Mouse (Mus musculus) heart, embryonic 12.5 days (tissue): ENCODE data around the gene Wdr59. TPM values are rescaled to one million over a fixed set of nuclear protein-coding genes. Genes with fewer than 3 reads are reported as not detected.
A peak's percentile ranks its signal among the peaks of the same experiment; 100 is the strongest.

ENCODE experiments used
- ATAC-seq: fragments of 200-750 bp; cut with Nextera tagmentation; 2 replicates; pipeline ENCODE4 v1.8.0; 2017; ENCODE audit warnings: moderate TSS enrichment, moderate library complexity; ENCODE audit not compliant: insufficient number of reproducible peaks, low FRiP score
- H3K27ac ChIP-seq: fragments of 300-500 bp; sonication (generic); 2 replicates; pipeline ENCODE4 v1.5.1; 2016; ENCODE audit warnings: mild to moderate bottlenecking, moderate library complexity; ENCODE audit not compliant: poor library complexity, severe bottlenecking
- H3K27me3 ChIP-seq: fragments of 300-500 bp; sonication (generic); replicated peaks from 2 replicates; pipeline ENCODE4 v1.6.1; 2016; ENCODE audit warnings: mild to moderate bottlenecking, moderate library complexity
- H3K36me3 ChIP-seq: fragments of 300-500 bp; sonication (generic); 2 replicates; pipeline ENCODE4 v1.6.1; 2016; ENCODE audit warnings: mild to moderate bottlenecking, moderate library complexity
- H3K4me1 ChIP-seq: fragments of 300-500 bp; sonication (generic); replicated peaks from 2 replicates; pipeline ENCODE4 v1.6.1; 2016; ENCODE audit warnings: mild to moderate bottlenecking
- H3K4me2 ChIP-seq: fragments of 300-500 bp; sonication (generic); 2 replicates; pipeline ENCODE4 v1.6.1; 2016; ENCODE audit warnings: mild to moderate bottlenecking, moderate library complexity
- H3K4me3 ChIP-seq: fragments of 300-500 bp; sonication (generic); 2 replicates; pipeline ENCODE4 v1.5.1; 2016; ENCODE audit warnings: mild to moderate bottlenecking
- H3K9ac ChIP-seq: fragments of 300-500 bp; sonication (generic); 2 replicates; pipeline ENCODE4 v1.6.1; 2016; ENCODE audit warnings: mild to moderate bottlenecking, moderate library complexity
- H3K9me3 ChIP-seq: fragments of 300-500 bp; sonication (generic); replicated peaks from 2 replicates; pipeline ENCODE4 v1.6.1; 2016; ENCODE audit warnings: mild to moderate bottlenecking, moderate library complexity
- WGBS: fragments of 180-500 bp; shearing (Covaris S2); methylation state at CpG from one replicate; pipeline ENCODE4 v1.1.7; 2016; 5-methylcytosine and 5-hydroxymethylcytosine counted together
- polyA plus RNA-seq: library from polyadenylated mRNA; unstranded; fragments of >200 nt; fragmentation: Nextera tagmentation; extraction: Ambion mirVana; gene quantifications from 2 replicates; pipeline ENCODE4 v1.2.1, GENCODE M21; 2016

Gene Wdr59
- polyA plus RNA-seq, 1 experiment from 2014 or later, result 4.7 TPM

- Histone ChIP-seq H3K9me3 (no peaks in the 10 kb centered on the region), H3K27ac (peak overlapping the region; percentile 64), H3K4me3 (no peak overlapping the region), H3K4me2 (peak overlapping the region; percentile 23; the same call in 1 of the 2 replicates), H3K27me3 (no peaks in the 10 kb centered on the region), H3K36me3 (peaks cover 4% of the 10 kb centered on the region), H3K4me1 (peaks cover 32% of the 10 kb centered on the region), H3K9ac (no peak overlapping the region)
- ATAC-seq, result peak; percentile 51; the same call in 1 of the 2 replicates
- 59% methylated on average over 18 of the region's 18 CpGs for WGBS
Observed at GRCm38 (mm10) chr8:111445558-111445957, 76.3 kb downstream of the Wdr59 start.

GRCm38 (mm10) chr8:111444245-111444644, 77.6 kb downstream of the Wdr59 start:
- ATAC-seq, result no peak
- Histone ChIP-seq H3K9me3 (no peaks in the 10 kb centered on the region), H3K4me3 (no peak overlapping the region), H3K36me3 (no peaks in the 10 kb centered on the region; the same call in 1 of the 2 replicates), H3K4me2 (no peak overlapping the region), H3K4me1 (peaks cover 25% of the 10 kb centered on the region), H3K27me3 (no peaks in the 10 kb centered on the region), H3K27ac (no peak overlapping the region), H3K9ac (no peak overlapping the region)
- WGBS, result 74% methylated on average over 4 of the region's 4 CpGs

- Histone ChIP-seq H3K27me3 (no peaks in the 10 kb centered on the region), H3K4me1 (0 out of 2 replicates have a peak, but pooled peaks cover 2% of the 10 kb centered on the region), H3K4me3 (no peak overlapping the region), H3K9ac (no peak overlapping the region), H3K9me3 (no peaks in the 10 kb centered on the region), H3K4me2 (no peak overlapping the region), H3K36me3 (no peaks in the 10 kb centered on the region), H3K27ac (no peak overlapping the region)
- no peak for ATAC-seq
- WGBS, result 21% methylated on average over 9 of the region's 9 CpGs
Observed at GRCm38 (mm10) chr8:111439189-111439588, 82.7 kb downstream of the Wdr59 start.

- H3K9me3 ChIP-seq, result no peaks in the 10 kb centered on the region
Observed at GRCm38 (mm10) chr8:111435071-111435828, 86.6 kb downstream of the Wdr59 start.

GRCm38 (mm10) chr8:111424646-111425045, 97.2 kb downstream of the Wdr59 start:
- Histone ChIP-seq H3K4me2 (no peak overlapping the region), H3K27me3 (no peaks in the 10 kb centered on the region), H3K9ac (no peak overlapping the region), H3K9me3 (no peaks in the 10 kb centered on the region), H3K4me1 (no peaks in the 10 kb centered on the region), H3K36me3 (no peaks in the 10 kb centered on the region), H3K27ac (no peak overlapping the region), H3K4me3 (no peak overlapping the region)
- 92% methylated on average over 9 of the region's 9 CpGs for WGBS
- ATAC-seq, result no peak

More at GRCm38 (mm10) chr8:111435071-111435828, 86.6 kb downstream of the Wdr59 start:
- H3K9ac ChIP-seq, result no peak overlapping the region
- H3K4me1 ChIP-seq, result no peaks in the 10 kb centered on the region
- H3K27me3 ChIP-seq, result no peaks in the 10 kb centered on the region
- H3K36me3 ChIP-seq, result no peaks in the 10 kb centered on the region
- no peak for ATAC-seq
- 61% methylated on average over 11 of the region's 11 CpGs for WGBS
- no peak overlapping the region for H3K27ac ChIP-seq
- no peak overlapping the region for H3K4me3 ChIP-seq
- no peak overlapping the region for H3K4me2 ChIP-seq

GRCm38 (mm10) chr8:111424181-111424580, 97.7 kb downstream of the Wdr59 start:
- Histone ChIP-seq H3K27ac (no peak overlapping the region), H3K4me3 (no peak overlapping the region), H3K27me3 (no peaks in the 10 kb centered on the region), H3K36me3 (no peaks in the 10 kb centered on the region), H3K4me2 (no peak overlapping the region), H3K9me3 (no peaks in the 10 kb centered on the region), H3K9ac (no peak overlapping the region), H3K4me1 (no peaks in the 10 kb centered on the region)
- 82% methylated on average over 11 of the region's 11 CpGs for WGBS
- ATAC-seq, result no peak

GRCm38 (mm10) chr8:111422614-111423013, 99.3 kb downstream of the Wdr59 start:
- Histone ChIP-seq H3K4me1 (no peaks in the 10 kb centered on the region), H3K9ac (no peak overlapping the region), H3K27ac (no peak overlapping the region), H3K4me3 (no peak overlapping the region), H3K27me3 (no peaks in the 10 kb centered on the region), H3K4me2 (no peak overlapping the region), H3K9me3 (no peaks in the 10 kb centered on the region), H3K36me3 (no peaks in the 10 kb centered on the region)
- 80% methylated on average over 2 of the region's 2 CpGs for WGBS
- ATAC-seq, result no peak

GRCm38 (mm10) chr8:111419171-111419570, 102.7 kb downstream of the Wdr59 start:
- Histone ChIP-seq H3K4me2 (no peak overlapping the region), H3K27me3 (peaks cover 7% of the 10 kb centered on the region), H3K9me3 (no peaks in the 10 kb centered on the region), H3K36me3 (no peaks in the 10 kb centered on the region), H3K4me1 (no peaks in the 10 kb centered on the region), H3K4me3 (no peak overlapping the region), H3K27ac (no peak overlapping the region), H3K9ac (no peak overlapping the region)
- WGBS, result 73% methylated on average over 3 of the region's 3 CpGs
- ATAC-seq, result no peak

- no peaks in the 10 kb centered on the region for H3K36me3 ChIP-seq
- no peak for ATAC-seq
- no peak overlapping the region for H3K27ac ChIP-seq
- H3K27me3 ChIP-seq, result peaks cover 7% of the 10 kb centered on the region
- H3K4me2 ChIP-seq, result no peak overlapping the region
- H3K9me3 ChIP-seq, result no peaks in the 10 kb centered on the region
- H3K4me1 ChIP-seq, result no peaks in the 10 kb centered on the region
- H3K4me3 ChIP-seq, result no peak overlapping the region
- H3K9ac ChIP-seq, result no peak overlapping the region
- WGBS, result 26% methylated on average over 9 of the region's 9 CpGs
Observed at GRCm38 (mm10) chr8:111418601-111419000, 103.3 kb downstream of the Wdr59 start.

GRCm38 (mm10) chr8:111417222-111417621, 104.7 kb downstream of the Wdr59 start:
- ATAC-seq, result no peak

GRCm38 (mm10) chr8:111403391-111403790, 118.5 kb downstream of the Wdr59 start:
- Histone ChIP-seq H3K4me1 (no peaks in the 10 kb centered on the region), H3K4me3 (no peak overlapping the region), H3K9ac (no peak overlapping the region), H3K4me2 (no peak overlapping the region), H3K36me3 (no peaks in the 10 kb centered on the region), H3K27ac (no peak overlapping the region), H3K27me3 (peaks cover 15% of the 10 kb centered on the region; the same call in 1 of the 2 replicates), H3K9me3 (no peaks in the 10 kb centered on the region)
- WGBS, result 37% methylated on average over 4 of the region's 4 CpGs
- no peak for ATAC-seq

More at GRCm38 (mm10) chr8:111417222-111417621, 104.7 kb downstream of the Wdr59 start:
- Histone ChIP-seq H3K9ac (no peak overlapping the region), H3K27ac (no peak overlapping the region), H3K4me3 (no peak overlapping the region), H3K4me2 (no peak overlapping the region), H3K27me3 (peaks cover 7% of the 10 kb centered on the region), H3K36me3 (no peaks in the 10 kb centered on the region), H3K9me3 (no peaks in the 10 kb centered on the region), H3K4me1 (no peaks in the 10 kb centered on the region)
- 82% methylated on average over 10 of the region's 10 CpGs for WGBS
